Mouse (Mus musculus): ENCODE measurements at regions not wholly inside any gene's neighbourhood (a gene's known extent, or its start where the extent isn't known, plus 50 kb on each side); places are given as distances from the start of the nearest gene placed in this dataset.

- no peaks in the 10 kb centered on the region for H3K4me1 ChIP-seq (replicated peaks)
- no peak overlapping the region for H3K9ac ChIP-seq
- no peaks in the 10 kb centered on the region for H3K9me3 ChIP-seq (replicated peaks)
- 64% methylated on average over 3 of the region's 3 CpGs for WGBS
- no peak for ATAC-seq (ENCODE audit: insufficient number of reproducible peaks, low FRiP score)
- H3K4me3 ChIP-seq = no peak overlapping the region
- no peak overlapping the region for H3K4me2 ChIP-seq
- no peaks in the 10 kb centered on the region for H3K27me3 ChIP-seq (replicated peaks)
- no peak overlapping the region for H3K27ac ChIP-seq (ENCODE audit: poor library complexity, severe bottlenecking)
- H3K36me3 ChIP-seq = no peaks in the 10 kb centered on the region
These were observed 179.4 kb downstream of the Qdpr start for GRCm38 (mm10) chr5:45270679-45271078.

- Histone ChIP-seq H3K4me3 (no peak overlapping the region), H3K27ac (ENCODE audit: poor library complexity, severe bottlenecking) (no peak overlapping the region), H3K9me3 (replicated peaks) (no peaks in the 10 kb centered on the region), H3K36me3 (no peaks in the 10 kb centered on the region), H3K4me1 (replicated peaks) (no peaks in the 10 kb centered on the region), H3K9ac (no peak overlapping the region), H3K4me2 (no peak overlapping the region), H3K27me3 (replicated peaks) (no peaks in the 10 kb centered on the region)
- 74% methylated on average over 5 of the region's 5 CpGs for WGBS
- no peak for ATAC-seq (ENCODE audit: insufficient number of reproducible peaks, low FRiP score)
These were observed 180.6 kb downstream of the Qdpr start for GRCm38 (mm10) chr5:45269391-45269790.

- Histone ChIP-seq H3K4me2 (no peak overlapping the region), H3K4me1 (replicated peaks) (no peaks in the 10 kb centered on the region), H3K27me3 (replicated peaks) (no peaks in the 10 kb centered on the region), H3K9me3 (replicated peaks) (no peaks in the 10 kb centered on the region), H3K27ac (ENCODE audit: poor library complexity, severe bottlenecking) (no peak overlapping the region), H3K36me3 (no peaks in the 10 kb centered on the region), H3K9ac (no peak overlapping the region), H3K4me3 (no peak overlapping the region)
- ATAC-seq (ENCODE audit: insufficient number of reproducible peaks, low FRiP score) = no peak
- 59% methylated on average over 5 of the region's 5 CpGs for WGBS
These were observed 183.1 kb downstream of the Qdpr start for GRCm38 (mm10) chr5:45266914-45267313.

DNA sequence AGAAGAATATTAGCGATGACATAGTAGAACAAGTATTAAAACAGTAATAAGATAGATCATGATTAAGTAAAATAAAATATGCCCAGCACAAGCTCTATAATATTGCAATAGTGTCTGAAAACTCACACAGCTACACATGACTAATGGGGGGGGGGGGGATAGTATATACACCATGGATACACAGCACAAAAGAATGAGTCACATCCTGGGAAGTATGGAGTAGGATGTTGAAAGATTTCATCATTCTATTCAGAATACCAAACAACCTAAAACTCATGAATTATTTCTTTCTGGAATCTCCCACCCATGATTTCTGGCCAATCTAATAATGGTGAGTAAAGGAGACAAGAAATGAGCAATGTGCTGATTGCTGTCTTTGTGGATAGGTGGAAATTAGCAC lies 191.6 kb downstream of the Qdpr start:
- no peaks in the 10 kb centered on the region for H3K4me1 ChIP-seq (replicated peaks)
- H3K9me3 ChIP-seq (replicated peaks) = no peaks in the 10 kb centered on the region
- 96% methylated on average over 1 of the region's 1 CpGs for WGBS
- ATAC-seq (ENCODE audit: insufficient number of reproducible peaks, low FRiP score) = no peak
- H3K9ac ChIP-seq = no peak overlapping the region
- no peaks in the 10 kb centered on the region for H3K27me3 ChIP-seq (replicated peaks)
- no peak overlapping the region for H3K4me3 ChIP-seq
- no peaks in the 10 kb centered on the region for H3K36me3 ChIP-seq
- H3K4me2 ChIP-seq = no peak overlapping the region
- H3K27ac ChIP-seq (ENCODE audit: poor library complexity, severe bottlenecking) = no peak overlapping the region

DNA sequence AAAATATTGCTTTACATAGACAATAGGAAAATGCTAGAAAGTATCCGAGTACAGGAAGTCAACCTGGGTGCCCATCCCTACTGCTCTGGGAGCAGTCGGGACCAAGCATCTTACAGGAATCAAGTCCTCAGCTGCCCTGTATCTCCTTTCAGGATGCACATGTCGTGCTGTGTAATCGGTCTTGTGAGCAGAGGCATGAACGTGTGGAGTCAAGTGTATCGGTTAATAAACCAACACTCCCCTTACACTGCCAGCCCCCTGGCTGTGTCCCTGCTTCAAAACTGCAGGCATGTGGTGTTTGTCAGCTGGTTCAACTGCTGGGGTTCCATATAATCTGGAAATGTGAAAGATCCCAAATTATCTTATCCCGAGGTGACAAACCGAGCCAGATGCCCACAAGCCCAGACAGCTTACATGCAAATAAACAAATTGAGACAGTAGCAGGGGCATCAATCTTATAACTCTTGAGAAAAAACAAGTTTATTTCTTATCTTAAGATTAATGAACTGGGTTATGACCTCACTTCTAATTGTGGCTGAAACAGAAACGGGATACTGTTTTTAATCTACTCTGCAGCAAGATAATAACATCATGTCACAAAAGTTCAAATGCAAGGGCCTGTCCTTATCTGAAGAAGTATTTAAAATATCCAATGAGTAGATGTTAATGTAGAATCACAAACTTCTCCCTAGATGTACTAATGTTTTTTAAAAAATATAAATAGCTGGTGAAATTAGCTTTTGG lies 193.6 kb downstream of the Qdpr start:
- WGBS = 40% methylated on average over 9 of the region's 9 CpGs
- H3K27me3 ChIP-seq (replicated peaks) = no peaks in the 10 kb centered on the region
- H3K4me1 ChIP-seq (replicated peaks) = no peaks in the 10 kb centered on the region
- no peak overlapping the region for H3K27ac ChIP-seq (ENCODE audit: poor library complexity, severe bottlenecking)
- H3K9ac ChIP-seq = no peak overlapping the region
- no peaks in the 10 kb centered on the region for H3K36me3 ChIP-seq
- no peaks in the 10 kb centered on the region for H3K9me3 ChIP-seq (replicated peaks)
- H3K4me2 ChIP-seq = no peak overlapping the region
- no peak overlapping the region for H3K4me3 ChIP-seq
- ATAC-seq (ENCODE audit: insufficient number of reproducible peaks, low FRiP score) = no peak

GRCm38 (mm10) chr5:45231856-45232255 lies 218.2 kb downstream of the Qdpr start:
- Histone ChIP-seq H3K27ac (ENCODE audit: poor library complexity, severe bottlenecking) (no peak overlapping the region), H3K4me2 (no peak overlapping the region), H3K36me3 (no peaks in the 10 kb centered on the region), H3K4me1 (replicated peaks) (no peaks in the 10 kb centered on the region), H3K9me3 (replicated peaks) (no peaks in the 10 kb centered on the region), H3K4me3 (no peak overlapping the region), H3K9ac (no peak overlapping the region), H3K27me3 (replicated peaks) (no peaks in the 10 kb centered on the region)
- ATAC-seq (ENCODE audit: insufficient number of reproducible peaks, low FRiP score) = no peak
- WGBS = 76% methylated on average over 4 of the region's 4 CpGs

- H3K9ac ChIP-seq = no peak overlapping the region
- no peaks in the 10 kb centered on the region for H3K4me1 ChIP-seq (replicated peaks)
- no peak overlapping the region for H3K27ac ChIP-seq (ENCODE audit: poor library complexity, severe bottlenecking)
- WGBS = 59% methylated on average over 1 of the region's 1 CpGs
- H3K4me2 ChIP-seq = no peak overlapping the region
- no peak for ATAC-seq (ENCODE audit: insufficient number of reproducible peaks, low FRiP score)
- H3K9me3 ChIP-seq (replicated peaks) = no peaks in the 10 kb centered on the region
- no peak overlapping the region for H3K4me3 ChIP-seq
- H3K36me3 ChIP-seq = no peaks in the 10 kb centered on the region
- no peaks in the 10 kb centered on the region for H3K27me3 ChIP-seq (replicated peaks)
These were observed 219.9 kb downstream of the Qdpr start for GRCm38 (mm10) chr5:45230097-45230496.

GRCm38 (mm10) chr5:45229477-45229876 lies 220.6 kb downstream of the Qdpr start:
- no peak overlapping the region for H3K27ac ChIP-seq (ENCODE audit: poor library complexity, severe bottlenecking)
- 60% methylated on average over 3 of the region's 3 CpGs for WGBS
- H3K4me1 ChIP-seq (replicated peaks) = no peaks in the 10 kb centered on the region
- ATAC-seq (ENCODE audit: insufficient number of reproducible peaks, low FRiP score) = no peak
- H3K27me3 ChIP-seq (replicated peaks) = no peaks in the 10 kb centered on the region
- no peak overlapping the region for H3K9ac ChIP-seq
- no peak overlapping the region for H3K4me2 ChIP-seq
- H3K36me3 ChIP-seq = no peaks in the 10 kb centered on the region
- no peak overlapping the region for H3K4me3 ChIP-seq
- no peaks in the 10 kb centered on the region for H3K9me3 ChIP-seq (replicated peaks)

DNA sequence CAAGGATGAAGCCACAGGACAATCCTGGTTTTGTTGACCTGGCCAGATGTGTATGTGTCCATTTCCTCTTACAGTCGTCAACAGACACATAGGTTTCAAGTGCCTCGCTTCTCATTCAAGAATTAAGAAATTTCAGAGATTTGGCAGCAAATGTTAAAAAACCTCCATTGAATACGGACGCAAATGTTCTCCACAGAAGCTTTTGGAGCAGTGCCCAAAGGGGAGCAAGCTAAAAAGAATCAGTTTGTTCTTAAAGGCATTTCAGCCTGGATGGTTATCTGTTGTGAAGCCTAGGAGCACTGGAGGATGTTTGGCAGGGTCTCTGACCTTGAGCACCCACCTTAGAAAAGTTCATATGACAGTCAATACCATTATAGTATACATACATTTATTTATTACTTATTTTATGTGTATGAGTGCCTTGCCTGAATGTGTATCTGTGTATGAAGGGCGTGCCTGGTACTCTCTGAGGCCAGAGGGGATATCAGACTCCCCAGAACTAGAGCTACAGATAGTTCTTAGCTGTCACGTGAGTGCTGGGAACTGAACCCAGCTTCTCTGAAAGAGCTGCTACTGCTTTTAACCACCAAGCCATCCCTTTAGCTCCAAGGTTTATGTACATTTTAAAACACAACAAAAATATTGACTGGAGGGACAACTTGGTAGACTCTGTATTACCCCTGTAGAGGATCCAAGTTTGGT lies 221.7 kb downstream of the Qdpr start:
- no peak for ATAC-seq (ENCODE audit: insufficient number of reproducible peaks, low FRiP score)
- 74% methylated on average over 6 of the region's 6 CpGs for whole genome bisulfite sequencing
- Histone ChIP-seq H3K36me3 (no peaks in the 10 kb centered on the region), H3K27me3 (replicated peaks) (no peaks in the 10 kb centered on the region), H3K27ac (ENCODE audit: poor library complexity, severe bottlenecking) (no peak overlapping the region), H3K4me3 (no peak overlapping the region), H3K4me1 (replicated peaks) (no peaks in the 10 kb centered on the region), H3K9ac (no peak overlapping the region), H3K4me2 (no peak overlapping the region), H3K9me3 (replicated peaks) (no peaks in the 10 kb centered on the region)

GRCm38 (mm10) chr5:45220272-45220916 lies 229.6 kb downstream of the Qdpr start:
- WGBS = 75% methylated on average over 6 of the region's 6 CpGs
- Histone ChIP-seq H3K9me3 (replicated peaks) (no peaks in the 10 kb centered on the region), H3K4me3 (no peak overlapping the region), H3K4me1 (replicated peaks) (no peaks in the 10 kb centered on the region), H3K36me3 (no peaks in the 10 kb centered on the region), H3K4me2 (no peak overlapping the region), H3K27me3 (replicated peaks) (no peaks in the 10 kb centered on the region), H3K9ac (no peak overlapping the region), H3K27ac (ENCODE audit: poor library complexity, severe bottlenecking) (no peak overlapping the region)
- no peak for ATAC-seq (ENCODE audit: insufficient number of reproducible peaks, low FRiP score)

DNA sequence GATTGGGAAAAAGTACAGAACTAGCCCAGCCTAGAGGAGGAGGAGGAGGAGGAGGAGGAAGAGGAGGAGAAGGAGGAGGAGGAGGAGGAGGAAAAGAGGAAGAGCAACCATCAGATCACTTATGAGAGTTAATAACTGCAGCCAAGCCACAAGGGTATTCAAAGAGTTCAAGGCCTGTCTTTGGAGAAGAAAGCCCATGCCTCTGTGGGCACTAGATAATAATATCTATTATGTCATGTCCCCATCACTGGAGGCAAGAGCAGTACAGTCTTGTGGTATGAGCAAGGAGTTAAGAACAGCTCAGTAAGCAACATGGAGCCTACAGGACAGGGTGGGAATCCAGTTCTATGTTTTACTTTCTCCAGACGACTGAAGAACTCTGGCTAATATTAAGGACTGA lies 230.5 kb downstream of the Qdpr start:
- WGBS = 63% methylated on average over 1 of the region's 1 CpGs
- H3K36me3 ChIP-seq = no peaks in the 10 kb centered on the region
- no peak overlapping the region for H3K4me2 ChIP-seq
- no peak overlapping the region for H3K4me3 ChIP-seq
- no peaks in the 10 kb centered on the region for H3K9me3 ChIP-seq (replicated peaks)
- H3K27me3 ChIP-seq (replicated peaks) = no peaks in the 10 kb centered on the region
- H3K27ac ChIP-seq (ENCODE audit: poor library complexity, severe bottlenecking) = no peak overlapping the region
- no peak for ATAC-seq (ENCODE audit: insufficient number of reproducible peaks, low FRiP score)
- H3K9ac ChIP-seq = no peak overlapping the region
- no peaks in the 10 kb centered on the region for H3K4me1 ChIP-seq (replicated peaks)

Measured in heart, embryonic 12.5 days (tissue).